Mouse (Mus musculus): Measurements from ENCODE around the gene Fam78b.

Gene Fam78b

GRCm38 (mm10) chr1:167001174-167001843, at the start of gene Fam78b:
Gene Fam78b (plus strand): TSS chr1:167001417.
- DNase-seq: peak; percentile 73

- peak; percentile 64 for DNase-seq
Measured at GRCm38 (mm10) chr1:166964508-166964907, 36.7 kb upstream of the Fam78b start.

GRCm38 (mm10) chr1:166968271-166968670, 32.9 kb upstream of the Fam78b start:
- no peak for DNase-seq

GRCm38 (mm10) chr1:166973731-166974130, 27.5 kb upstream of the Fam78b start:
- DNase-seq: no peak

GRCm38 (mm10) chr1:166978611-166979010, 22.6 kb upstream of the Fam78b start:
- no peak for DNase-seq

GRCm38 (mm10) chr1:166994266-166994665, 7.0 kb upstream of the Fam78b start:
- no peak for DNase-seq

- no peak for DNase-seq
Measured at GRCm38 (mm10) chr1:166996250-166996649, 5.0 kb upstream of the Fam78b start.

- no peak for DNase-seq
Measured at GRCm38 (mm10) chr1:166996811-166997210, 4.4 kb upstream of the Fam78b start.

GRCm38 (mm10) chr1:167000529-167001173, 566 bp upstream of the Fam78b start:
- DNase-seq: peak; percentile 90

GRCm38 (mm10) chr1:167001844-167002485, 748 bp downstream of the Fam78b start:
- peak; percentile 42 for DNase-seq

- DNase-seq: peak; percentile 67
Measured at GRCm38 (mm10) chr1:167002486-167002850, 1.3 kb downstream of the Fam78b start.

GRCm38 (mm10) chr1:167004621-167005020, 3.4 kb downstream of the Fam78b start:
- DNase-seq: no peak

GRCm38 (mm10) chr1:167007341-167007740, 6.1 kb downstream of the Fam78b start:
- DNase-seq: no peak

GRCm38 (mm10) chr1:167010190-167010589, 9.0 kb downstream of the Fam78b start:
- DNase-seq: no peak

GRCm38 (mm10) chr1:167011301-167011700, 10.1 kb downstream of the Fam78b start:
- no peak for DNase-seq

GRCm38 (mm10) chr1:167012616-167013015, 11.4 kb downstream of the Fam78b start:
- no peak for DNase-seq

GRCm38 (mm10) chr1:167013234-167013864, 12.1 kb downstream of the Fam78b start:
- peak; percentile 55 for DNase-seq

- DNase-seq: no peak
Measured at GRCm38 (mm10) chr1:167016269-167016668, 15.1 kb downstream of the Fam78b start.

GRCm38 (mm10) chr1:167022001-167022424, 20.8 kb downstream of the Fam78b start:
- DNase-seq: no peak

- no peak for DNase-seq
Measured at GRCm38 (mm10) chr1:167022541-167023121, 21.4 kb downstream of the Fam78b start.

GRCm38 (mm10) chr1:167023794-167024193, 22.6 kb downstream of the Fam78b start:
- DNase-seq: no peak

GRCm38 (mm10) chr1:167024961-167025360, 23.7 kb downstream of the Fam78b start:
- no peak for DNase-seq

GRCm38 (mm10) chr1:167032046-167032648, 30.9 kb downstream of the Fam78b start:
- no peak for DNase-seq

Data from retina, postnatal 1 day (tissue).